Mouse (Mus musculus) lung, postnatal 0 days (tissue): ENCODE results near the gene Lrrn1.

ENCODE experiments used
- CTCF ChIP-seq: IDR thresholded peaks from 2 replicates; pipeline ENCODE4 v1.5.1; 2016; ENCODE audit warnings: antibody characterized with exemption, mild to moderate bottlenecking
- EP300 ChIP-seq: IDR thresholded peaks from 2 replicates; pipeline ENCODE4 v1.6.1; 2016; ENCODE audit warnings: antibody characterized with exemption, mild to moderate bottlenecking, control low read depth

GRCm38 (mm10) chr6:107534533-107534932 is 5.0 kb downstream of the Lrrn1 start:
- TF ChIP-seq CTCF (no peak), EP300 (no peak)
